Comparison of ENCODE assay signal across 8 mouse cellular contexts in the genomic region with DNA sequence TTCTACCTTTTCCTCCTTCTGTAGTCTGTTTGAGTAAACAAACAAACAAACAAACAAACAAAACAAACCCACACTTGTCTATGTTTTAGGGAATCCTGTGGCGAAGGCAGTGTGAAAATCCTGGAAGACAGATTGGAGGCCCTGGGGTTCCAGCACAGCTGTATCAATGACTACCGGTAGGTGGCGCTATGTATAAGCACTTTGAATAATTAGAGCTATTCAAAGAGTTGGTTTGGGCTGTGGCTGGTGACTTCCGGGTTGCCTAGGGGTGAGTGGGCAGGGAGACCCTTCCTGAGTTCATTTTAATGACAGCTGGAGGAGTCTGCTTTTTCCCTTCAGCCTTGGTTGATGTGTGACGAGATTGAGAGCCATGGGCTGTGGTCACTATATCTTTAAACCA. TPM values are rescaled to one million over a fixed set of nuclear protein-coding genes. Genes with fewer than 3 reads are reported as not detected.
DNase-seq lines count a peak whose midpoint lies in the region.

No protein-coding gene starts in this region.

- H3K4me3 ChIP-seq in heart, embryonic 10.5 days, result no peak overlapping the region

- no peaks in the 10 kb centered on the region for H3K36me3 ChIP-seq in heart, embryonic 10.5 days

- DNase-seq in heart, adult 11 months, result peak; percentile 86
- no peak for DNase-seq in heart, embryonic 10.5 days (ENCODE audit: low spot score)
- DNase-seq in urinary bladder, postnatal 14 days (ENCODE audit: low spot score), result peak; percentile 41
- no peak for DNase-seq in urinary bladder, postnatal 10 days (ENCODE audit: low spot score)
- DNase-seq in cerebellum, adult 8-10 months, result peak; percentile 45
- DNase-seq in kidney, postnatal 10 days, result peak; percentile 63
- DNase-seq in mesoderm, embryonic 11.5 days (ENCODE audit: low read depth, low spot score), result peak; percentile 80
- peak; percentile 35 to 43 for DNase-seq in thymus, postnatal 36 days

- WGBS in heart, embryonic 10.5 days, result 53% methylated on average over 5 of the region's 5 CpGs

- H3K27ac ChIP-seq in heart, embryonic 10.5 days, result no peak overlapping the region

- H3K27me3 ChIP-seq in heart, embryonic 10.5 days (ENCODE audit: insufficient read depth, poor library complexity, severe bottlenecking), result no peaks in the 10 kb centered on the region

- H3K4me1 ChIP-seq in heart, embryonic 10.5 days, result no peaks in the 10 kb centered on the region

- no peaks in the 10 kb centered on the region for H3K9me3 ChIP-seq in heart, embryonic 10.5 days

RNA-seq across cellular contexts. Expression of a gene that starts 15.9 kb away (rescaled TPM):
- 43.5 and 46.0 TPM in 2 replicates for polyA plus RNA-seq in heart, embryonic 10.5 days (2016; fragmentation: Nextera tagmentation; extraction: Ambion mirVana)

RNA-seq across cellular contexts. Expression of a gene that starts 18.7 kb away (rescaled TPM):
- polyA plus RNA-seq in heart, embryonic 10.5 days (2016; fragmentation: Nextera tagmentation; extraction: Ambion mirVana), result 0.36 TPM in 1 of 2 replicates, not detected in the other

RNA-seq across cellular contexts. Expression of a gene that starts 31.0 kb away (rescaled TPM):
- 18.1 and 20.6 TPM in 2 replicates for polyA plus RNA-seq in heart, embryonic 10.5 days (2016; fragmentation: Nextera tagmentation; extraction: Ambion mirVana)

Comparison
In these comparisons a context has a peak if more than half of its experiments do, and no peak if none do; other contexts are left out.
1. DNase-seq: peak in heart, adult 11 months (single experiment), urinary bladder, postnatal 14 days (single experiment), cerebellum, adult 8-10 months (single experiment), kidney, postnatal 10 days (single experiment), mesoderm, embryonic 11.5 days (single experiment) and thymus, postnatal 36 days (2 of 2); none in heart, embryonic 10.5 days (single experiment) and urinary bladder, postnatal 10 days (single experiment).